Mouse (Mus musculus): ENCODE results near the gene Gcnt4. TPM values are rescaled to one million over a fixed set of nuclear protein-coding genes. Genes with fewer than 3 reads are reported as not detected.

Gcnt4 gene
- polyA plus RNA-seq, 1 experiment from 2014 or later: 0.40 TPM

Other genes starting within 250 kb of the Gcnt4 start
- gene Ankrd31, start 176.4 kb upstream of the Gcnt4 start, polyA plus RNA-seq (2015; fragmentation: Nextera tagmentation; extraction: Ambion mirVana): not detected in 2 replicates
- not detected in 2 replicates for gene 1700029F12Rik, start 109.7 kb downstream of the Gcnt4 start, polyA plus RNA-seq (2015; fragmentation: Nextera tagmentation; extraction: Ambion mirVana)
- gene Fam169a, start 142.6 kb downstream of the Gcnt4 start, polyA plus RNA-seq (2015; fragmentation: Nextera tagmentation; extraction: Ambion mirVana): 1.2 and 1.6 TPM in 2 replicates
- gene Gm6169, start 174.5 kb downstream of the Gcnt4 start, polyA plus RNA-seq (2015; fragmentation: Nextera tagmentation; extraction: Ambion mirVana): 3.5 and 4.5 TPM in 2 replicates
- gene Gfm2, start 213.2 kb downstream of the Gcnt4 start, polyA plus RNA-seq (2015; fragmentation: Nextera tagmentation; extraction: Ambion mirVana): 25.9 and 26.9 TPM in 2 replicates
- 58.6 and 59.8 TPM in 2 replicates for gene Nsa2, start 213.2 kb downstream of the Gcnt4 start, polyA plus RNA-seq (2015; fragmentation: Nextera tagmentation; extraction: Ambion mirVana)

Measured in limb, embryonic 15.5 days (tissue).